Mouse (Mus musculus): ENCODE results near the gene Gskip. TPM values are rescaled to one million over a fixed set of nuclear protein-coding genes. Genes with fewer than 3 reads are reported as not detected.

The Gskip gene
- polyA plus RNA-seq (2015; fragmentation: Nextera tagmentation; extraction: Ambion mirVana) = 18.3 and 20.0 TPM in 2 replicates

DNA sequence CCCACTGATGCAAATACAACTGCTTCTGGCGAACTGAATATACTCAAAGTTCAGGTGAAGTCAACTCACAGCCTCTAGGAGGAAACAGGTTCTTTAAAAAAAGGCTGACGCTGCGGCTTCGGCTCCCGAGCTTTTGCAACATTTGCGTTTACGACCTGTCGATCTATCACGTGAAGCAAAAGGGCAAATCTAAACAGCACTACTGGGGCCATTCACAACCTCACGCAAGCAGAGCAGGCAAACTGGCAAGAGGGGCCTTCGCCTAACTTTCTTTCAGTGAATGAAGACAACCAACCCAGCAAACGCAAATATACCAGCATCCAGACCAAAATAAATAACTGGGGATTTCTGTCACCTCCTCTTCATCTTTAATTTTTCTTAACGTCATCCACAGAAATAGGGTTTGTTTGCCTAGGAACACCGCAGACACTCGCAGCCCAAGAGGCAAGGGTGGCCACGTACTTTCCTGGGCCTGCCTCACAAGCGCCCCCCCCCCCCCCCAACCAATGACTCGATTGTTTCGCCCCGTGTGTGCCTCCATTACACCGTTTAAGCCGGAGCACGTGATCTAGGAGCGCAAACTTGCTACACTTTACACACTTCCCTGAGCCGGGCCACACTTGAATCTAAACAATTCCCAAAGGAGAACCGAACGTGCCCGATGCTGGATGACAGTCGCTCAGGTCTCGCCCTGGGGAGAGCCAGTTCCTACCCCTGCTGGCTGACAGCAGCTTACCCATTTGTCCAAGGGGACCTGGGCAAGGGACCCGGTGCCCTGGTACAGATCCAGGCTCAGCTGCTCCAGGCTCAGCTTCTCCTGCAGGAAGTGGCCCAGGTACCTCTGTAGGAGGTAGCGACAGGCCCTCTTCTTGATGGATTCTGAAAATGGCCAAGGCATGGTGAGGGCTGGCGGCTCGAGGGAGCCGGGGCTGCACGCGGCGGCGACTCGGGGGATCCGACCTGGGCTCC, at the start of gene Gskip:
Gene Gskip, plus strand, starts transcription at position 897 of the 969 bp plus-strand sequence.

DNA sequence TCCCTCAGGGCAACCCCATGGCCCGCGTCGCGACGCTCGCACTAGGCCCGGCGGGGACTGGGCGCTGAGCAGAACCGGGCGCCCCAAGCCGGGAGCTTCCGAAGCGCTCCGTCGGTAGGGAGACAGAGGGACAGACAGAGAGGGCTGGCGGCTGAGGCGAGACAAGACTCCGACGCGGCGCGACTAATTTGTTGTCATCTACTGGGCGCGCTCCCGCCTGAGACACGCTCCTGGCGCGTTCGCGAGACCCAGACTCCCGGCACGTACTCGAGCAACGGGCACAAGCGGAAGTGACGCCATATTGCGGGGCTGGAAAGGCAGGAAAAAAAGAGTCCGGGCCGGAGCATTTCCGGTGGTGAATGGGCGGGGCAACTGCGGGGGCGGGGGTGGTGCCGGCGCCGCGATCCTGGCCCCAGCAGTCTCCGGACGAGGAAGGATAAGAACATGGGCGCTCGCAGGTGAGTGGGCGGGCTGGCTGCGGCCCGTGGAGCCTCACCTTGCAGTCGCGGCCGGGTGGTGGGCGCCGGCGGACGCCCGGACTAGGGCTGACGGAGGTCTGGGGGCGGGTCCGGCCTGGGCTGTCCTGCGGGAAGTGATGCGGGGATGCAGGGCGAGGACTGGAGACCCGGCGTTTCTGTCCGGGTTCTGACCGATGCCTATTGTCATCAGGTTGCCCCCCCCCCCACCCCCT, 517 bp downstream of the Gskip start, which contains the start of gene Atg2b:
Gene Atg2b, minus strand, starts transcription at position 211 of the 691 bp plus-strand sequence.

DNA sequence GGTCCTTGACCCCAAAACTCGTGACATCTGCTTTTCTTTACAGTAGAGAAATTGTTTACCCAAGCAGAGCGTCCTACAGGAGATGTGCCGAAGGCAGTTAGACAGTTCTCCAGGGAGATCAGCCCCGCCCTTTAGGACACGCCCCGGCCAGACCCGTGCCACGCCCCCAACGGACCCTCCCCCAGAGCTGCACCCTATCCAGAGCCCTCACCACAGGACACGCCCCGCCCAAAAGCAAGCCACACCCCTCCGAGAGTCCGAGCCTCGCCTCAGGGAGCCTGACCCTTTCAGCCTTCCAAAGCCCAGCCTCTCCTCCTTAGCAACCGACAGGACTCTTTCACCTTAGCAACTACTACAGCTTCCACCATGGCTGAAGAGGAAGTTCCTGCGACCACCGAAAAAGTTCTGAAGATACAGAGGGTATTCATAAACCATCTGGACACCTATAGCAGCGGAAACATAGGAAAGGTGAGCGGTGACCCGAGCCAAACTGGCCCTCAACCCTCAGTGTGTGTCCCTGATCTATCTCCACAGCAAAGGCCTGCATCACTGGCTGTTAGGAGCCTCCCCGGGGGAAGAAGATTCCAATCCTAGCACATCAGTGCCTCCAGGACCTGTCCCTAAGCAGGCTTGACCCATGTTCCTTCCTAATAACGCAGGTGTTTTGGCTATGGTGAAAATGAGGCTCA, 21.3 kb downstream of the Gskip start, which contains the start of gene Ak7:
Gene Ak7, plus strand, starts transcription at position 178 of the 689 bp plus-strand sequence.

Other genes with a start within 250 kb of the Gskip start
- 0.81 and 1.3 TPM in 2 replicates for gene D430019H16Rik, start 231.0 kb upstream of the Gskip start, polyA plus RNA-seq (2015; fragmentation: Nextera tagmentation; extraction: Ambion mirVana)
- 0.13 and 0.33 TPM in 2 replicates for gene Bdkrb2, start 121.6 kb upstream of the Gskip start, polyA plus RNA-seq (2015; fragmentation: Nextera tagmentation; extraction: Ambion mirVana)
- 0.12 and 0.24 TPM in 2 replicates for gene Bdkrb1, start 81.7 kb upstream of the Gskip start, polyA plus RNA-seq (2015; fragmentation: Nextera tagmentation; extraction: Ambion mirVana)
- gene Atg2b, start 382 bp downstream of the Gskip start, polyA plus RNA-seq (2015; fragmentation: Nextera tagmentation; extraction: Ambion mirVana) = 9.5 and 9.9 TPM in 2 replicates
- gene Ak7, start 21.1 kb downstream of the Gskip start, polyA plus RNA-seq (2015; fragmentation: Nextera tagmentation; extraction: Ambion mirVana) = 0.05 and 0.18 TPM in 2 replicates
- gene Papola, start 99.9 kb downstream of the Gskip start, polyA plus RNA-seq (2015; fragmentation: Nextera tagmentation; extraction: Ambion mirVana) = 112 and 117 TPM in 2 replicates